ENCODE assay signal across 10 mouse cellular contexts in the genomic region with DNA sequence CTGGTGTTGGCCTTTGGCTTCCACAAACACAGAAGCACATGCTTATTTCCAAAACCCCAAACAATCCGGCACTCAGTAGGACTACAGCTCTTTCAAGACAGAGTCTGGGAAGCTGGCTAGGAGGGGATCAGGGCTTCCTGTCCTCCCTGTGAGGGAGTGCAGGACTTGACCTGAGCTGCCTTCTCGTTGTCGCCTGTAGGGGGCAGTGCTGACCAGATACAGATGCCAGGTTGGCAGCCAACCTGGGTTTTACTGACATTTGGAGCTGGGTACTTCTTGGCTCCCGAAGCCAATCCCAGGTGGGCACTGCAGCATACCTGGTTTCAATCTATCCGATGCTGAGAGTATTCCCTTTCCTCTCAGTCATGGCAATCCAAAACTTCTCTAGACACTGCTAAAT. TPM values are rescaled to one million over a fixed set of nuclear protein-coding genes. Genes with fewer than 3 reads are reported as not detected.
DNase-seq lines count a peak whose midpoint lies in the region; ATAC-seq lines count a peak whose summit lies in the region.
"Had no signal": no experiment of that assay in that cellular context is flagged by ENCODE, and none has a peak within 500 bp of the region (broad histone marks: within the 10 kb centered on the region; RNA-seq: fewer than 3 reads in every experiment).

No protein-coding gene starts in this region.

- no peaks in the 10 kb centered on the region for H3K27me3 ChIP-seq in liver, embryonic 13.5 days
- no peaks in the 10 kb centered on the region for H3K27me3 ChIP-seq in midbrain, embryonic 15.5 days (replicated peaks)

- no peak overlapping the region for H3K4me3 ChIP-seq in liver, embryonic 13.5 days (replicated peaks)
- H3K4me3 ChIP-seq in midbrain, embryonic 15.5 days: no peak overlapping the region

- H3K4me1 ChIP-seq in liver, embryonic 13.5 days (replicated peaks): no peaks in the 10 kb centered on the region
- H3K4me1 ChIP-seq in midbrain, embryonic 15.5 days: no peaks in the 10 kb centered on the region

- no peak overlapping the region for H3K27ac ChIP-seq in liver, embryonic 13.5 days
- H3K27ac ChIP-seq in midbrain, embryonic 15.5 days: no peak overlapping the region
- H3K27ac ChIP-seq: macrophage had no signal

- H3K4me2 ChIP-seq in liver, embryonic 13.5 days: no peak overlapping the region
- H3K4me2 ChIP-seq in midbrain, embryonic 15.5 days: no peak overlapping the region

- 42% methylated on average over 5 of the region's 5 CpGs for WGBS in liver, embryonic 13.5 days (ENCODE audit: insufficient replicate concordance)
- 51% methylated on average over 5 of the region's 5 CpGs for WGBS in midbrain, embryonic 15.5 days

- H3K9ac ChIP-seq in liver, embryonic 13.5 days: no peak overlapping the region
- H3K9ac ChIP-seq in midbrain, embryonic 15.5 days: no peak overlapping the region

- peak; percentile 24 for DNase-seq in cerebellum, adult 11 months
- DNase-seq in urinary bladder, postnatal 14 days (ENCODE audit: low spot score): peak; percentile 7
- no peak for DNase-seq in urinary bladder, adult 18-20 months (ENCODE audit: low spot score in 2 of 2)
- DNase-seq in liver, embryonic 13.5 days: peak; percentile 9
- peak; percentile 17 to 31 for DNase-seq in thymus, postnatal 36 days
- no peak for DNase-seq in layer of hippocampus, adult 18-20 months (ENCODE audit: low spot score in 2 of 2)

- no peak for ATAC-seq in cerebellum, adult (ENCODE audit: insufficient number of reproducible peaks, low FRiP score, low TSS enrichment)
- ATAC-seq in liver, embryonic 13.5 days (ENCODE audit: low read depth): no peak
- ATAC-seq in midbrain, embryonic 15.5 days (replicated peaks): no peak

- H3K36me3 ChIP-seq in liver, embryonic 13.5 days: no peaks in the 10 kb centered on the region
- no peaks in the 10 kb centered on the region for H3K36me3 ChIP-seq in midbrain, embryonic 15.5 days (replicated peaks)

- H3K9me3 ChIP-seq in liver, embryonic 13.5 days (replicated peaks): no peaks in the 10 kb centered on the region
- H3K9me3 ChIP-seq in midbrain, embryonic 15.5 days: 0 out of 2 replicates have a peak, but pooled peaks cover 6% of the 10 kb centered on the region

RNA-seq across cellular contexts. Expression of gene Zscan5b, which starts 8.9 kb away (rescaled TPM):
- polyA plus RNA-seq in liver, embryonic 13.5 days (2015; fragmentation: Nextera tagmentation; extraction: Ambion mirVana): not detected in 2 replicates
- not detected for total RNA-seq in layer of hippocampus, adult 18-20 months (2021)
- polyA plus RNA-seq in midbrain, embryonic 15.5 days (2015; fragmentation: Nextera tagmentation; extraction: Ambion mirVana): not detected in 2 replicates
- polyA plus RNA-seq: gonadal fat pad, adult 2 months; macrophage had no signal

RNA-seq across cellular contexts. Expression of gene Galp, which starts 16.3 kb away (rescaled TPM):
- not detected in 2 replicates for polyA plus RNA-seq in liver, embryonic 13.5 days (2015; fragmentation: Nextera tagmentation; extraction: Ambion mirVana)
- not detected for total RNA-seq in layer of hippocampus, adult 18-20 months (2021)
- not detected in 2 replicates for polyA plus RNA-seq in midbrain, embryonic 15.5 days (2015; fragmentation: Nextera tagmentation; extraction: Ambion mirVana)
- polyA plus RNA-seq: gonadal fat pad, adult 2 months; macrophage had no signal

RNA-seq across cellular contexts. Expression of gene Epp13, which starts 39.4 kb away (rescaled TPM):
- polyA plus RNA-seq in liver, embryonic 13.5 days (2015; fragmentation: Nextera tagmentation; extraction: Ambion mirVana): not detected in 2 replicates
- not detected for total RNA-seq in layer of hippocampus, adult 18-20 months (2021)
- polyA plus RNA-seq in midbrain, embryonic 15.5 days (2015; fragmentation: Nextera tagmentation; extraction: Ambion mirVana): not detected in 2 replicates
- polyA plus RNA-seq: macrophage had no signal

RNA-seq across cellular contexts. Expression of gene Zfp444, which starts 41.1 kb away (rescaled TPM):
- polyA plus RNA-seq in liver, embryonic 13.5 days (2015; fragmentation: Nextera tagmentation; extraction: Ambion mirVana): 19.6 and 21.0 TPM in 2 replicates
- total RNA-seq in layer of hippocampus, adult 18-20 months (2021): 10 to 100 TPM; 45.8 to 61.9 TPM
- polyA plus RNA-seq in midbrain, embryonic 15.5 days (2015; fragmentation: Nextera tagmentation; extraction: Ambion mirVana): 102 TPM in 2 replicates

RNA-seq across cellular contexts. Expression of gene Zfp787, which starts 57.3 kb away (rescaled TPM):
- polyA plus RNA-seq in liver, embryonic 13.5 days (2015; fragmentation: Nextera tagmentation; extraction: Ambion mirVana): 9.9 and 12.0 TPM in 2 replicates
- total RNA-seq in layer of hippocampus, adult 18-20 months (2021): 10 to 100 TPM; 27.5 to 28.5 TPM
- 26.3 and 28.1 TPM in 2 replicates for polyA plus RNA-seq in midbrain, embryonic 15.5 days (2015; fragmentation: Nextera tagmentation; extraction: Ambion mirVana)

Comparison
In these comparisons a context has a peak if more than half of its experiments do, and no peak if none do; other contexts are left out.
1. DNase-seq: peak in cerebellum, adult 11 months (single experiment), urinary bladder, postnatal 14 days (single experiment), liver, embryonic 13.5 days (single experiment) and thymus, postnatal 36 days (2 of 2); none in urinary bladder, adult 18-20 months (0 of 2) and layer of hippocampus, adult 18-20 months (0 of 2).